Mouse (Mus musculus): ENCODE measurements around the gene Dap.

DNA sequence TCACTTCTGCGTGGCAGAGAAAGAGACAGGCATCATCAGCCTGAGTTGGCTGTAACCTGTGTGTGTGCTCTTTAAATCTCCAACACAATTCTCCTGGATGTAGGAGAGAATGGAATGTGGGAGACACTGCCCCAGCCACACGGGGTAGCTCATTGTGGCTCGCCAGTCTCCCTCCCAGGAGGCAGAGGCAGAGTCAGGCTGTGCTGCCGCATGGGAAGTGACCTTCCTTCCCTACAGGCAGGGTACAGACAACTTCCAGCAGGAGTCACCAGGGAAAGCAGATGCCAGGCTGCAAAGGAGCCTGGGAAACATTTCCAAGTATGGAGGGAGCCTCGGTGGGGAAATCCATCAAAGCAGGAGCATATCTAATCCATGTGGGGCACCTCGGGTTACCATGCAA lies 81.1 kb downstream of the Dap start:
- TF ChIP-seq CTCF (IDR thresholded peaks at IDR 0.05; ENCODE audit: extremely low read depth, insufficient read depth, insufficient read length, insufficient replicate concordance) (no peak), POLR2A (IDR thresholded peaks at IDR 0.05; ENCODE audit: low read depth, low read length) (no peak)

Measured in spleen, adult 2 months (tissue).